Mouse (Mus musculus): Measurements from ENCODE around the gene Gm28230.

The Gm28230 gene

DNA sequence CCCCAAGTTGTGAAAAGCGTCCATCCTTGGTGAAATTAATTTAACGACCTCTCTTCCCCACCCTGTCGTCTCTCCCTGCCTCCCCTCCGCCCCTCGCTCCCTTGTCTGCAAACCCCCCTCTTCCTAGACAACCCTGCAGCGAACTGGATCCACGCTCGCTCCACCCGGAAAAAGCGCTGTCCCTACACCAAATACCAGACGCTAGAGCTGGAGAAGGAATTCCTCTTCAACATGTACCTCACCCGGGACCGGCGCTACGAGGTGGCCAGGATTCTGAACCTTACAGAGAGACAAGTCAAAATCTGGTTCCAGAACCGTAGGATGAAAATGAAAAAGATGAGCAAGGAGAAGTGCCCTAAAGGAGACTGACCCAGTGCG, 27.5 kb upstream of the Gm28230 start:
- CTCF ChIA-PET, result no interaction called here
- POLR2A ChIA-PET, result no interaction called here

DNA sequence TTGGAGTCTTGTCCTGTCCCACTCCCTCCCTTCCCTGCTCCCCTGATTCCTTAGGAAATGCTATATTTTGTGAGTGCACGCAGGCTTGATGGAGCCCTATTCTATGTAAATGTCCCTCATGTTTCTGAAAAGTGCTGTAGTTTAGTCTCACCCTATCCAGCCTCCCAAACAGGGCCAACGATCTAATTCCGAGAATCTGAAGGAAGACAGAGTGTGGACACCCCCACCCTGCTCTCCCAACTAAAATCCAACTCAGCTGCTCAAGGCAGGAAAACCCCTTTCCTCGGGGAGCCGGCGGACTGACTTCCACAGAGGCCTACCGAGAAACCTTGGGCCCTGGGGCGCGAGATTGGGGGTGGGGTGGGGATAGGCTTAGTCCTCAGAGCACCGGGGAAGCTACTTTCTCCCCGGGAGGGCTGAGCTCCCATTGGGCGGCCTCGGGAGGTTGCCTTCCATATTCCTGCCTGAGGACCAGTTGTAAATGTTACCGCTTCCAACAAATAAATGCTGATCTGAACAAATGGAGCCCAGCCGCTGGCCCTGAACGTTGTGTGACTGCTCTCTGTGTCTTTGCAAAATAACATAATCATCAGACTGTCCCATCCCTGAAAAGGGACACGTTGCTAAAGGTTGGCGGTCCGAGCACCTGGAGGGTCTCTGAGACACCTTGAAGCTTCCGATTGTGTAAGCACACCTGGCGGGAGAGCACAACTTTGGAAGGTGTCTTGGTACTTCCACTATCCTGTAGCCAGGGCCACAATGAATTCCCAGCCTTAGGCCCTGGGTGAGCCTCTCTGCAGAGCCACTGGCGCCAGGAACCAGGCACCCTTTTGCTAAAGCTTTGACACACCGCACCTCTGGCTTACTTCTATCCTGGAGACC, 26.6 kb upstream of the Gm28230 start:
- ChIA-PET CTCF (interaction anchor here in 3 of 4 experiments (0.5 to 1.6 kb wide), 5 partner anchors 9 to 616 kb away, joined by 3 to 6 read pairs (median 6); partner anchors contain the start of gene Hoxd10 (in 1 of the 3)), POLR2A (interaction anchor here in 1 of 4 experiments (1.0 to 1.5 kb wide), 3 partner anchors 10 to 18 kb away, joined by 4 to 7 read pairs (median 5); no protein-coding TSS in a partner anchor)

GRCm38 (mm10) chr2:74700546-74701112, 25.9 kb upstream of the Gm28230 start:
- POLR2A ChIA-PET, result interaction anchor here in 1 of 4 experiments (0.9 to 1.5 kb wide), 4 partner anchors 9 to 19 kb away, joined by 3 to 7 read pairs (median 4); partner anchors contain the start of gene Hoxd10
- CTCF ChIA-PET, result interaction anchor here in 3 of 4 experiments (0.5 to 2.0 kb wide), 8 partner anchors 9 to 889 kb away, joined by 3 to 8 read pairs (median 4); partner anchors contain the start of genes Hoxd10 (in 1 of the 3), Hoxd3 (in 1 of the 3) and Hoxd4 (in 1 of the 3)

DNA sequence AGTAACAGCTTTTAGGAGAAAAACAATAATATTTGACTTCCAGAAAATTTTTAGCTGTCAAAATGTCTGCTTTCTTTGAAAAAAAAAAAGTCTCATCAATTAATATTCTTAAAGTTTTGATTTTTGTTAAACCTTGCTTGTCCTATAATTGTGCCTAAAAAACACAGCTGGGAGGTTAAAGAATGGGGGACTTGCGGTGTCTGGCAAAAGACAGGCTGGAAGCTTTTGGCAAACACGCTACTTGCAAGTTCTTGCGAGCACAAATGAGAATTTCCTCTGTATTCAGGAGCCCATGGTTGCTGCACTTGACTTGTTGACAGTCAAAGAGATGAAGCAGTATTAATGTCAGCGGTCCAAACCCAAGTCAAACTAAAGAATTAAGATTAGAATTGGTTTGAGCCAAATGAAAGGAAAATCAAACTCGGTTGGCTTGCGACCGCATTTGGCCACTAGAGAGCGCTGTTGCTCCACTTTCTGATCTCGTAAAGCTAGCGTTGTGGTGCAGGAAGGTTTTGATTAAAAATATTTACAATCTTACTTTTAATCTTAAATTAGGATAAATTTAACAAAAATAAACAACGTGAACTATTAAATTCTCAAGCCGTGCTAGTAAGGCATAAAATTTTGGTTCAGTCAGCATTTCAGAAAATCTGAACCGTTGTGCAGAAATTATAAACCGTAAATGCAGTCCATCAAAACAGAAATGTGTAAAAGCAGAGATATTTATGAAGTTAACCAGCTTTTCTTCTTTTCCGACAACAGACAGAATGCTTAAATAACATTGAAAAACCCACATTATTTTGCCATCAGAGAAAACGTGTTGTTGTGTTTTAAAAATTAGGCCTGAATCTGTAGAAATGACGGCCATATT, 24.3 kb upstream of the Gm28230 start:
- POLR2A ChIA-PET, result interaction anchor here (0.5 to 1.3 kb wide), 6 partner anchors 11 to 628 kb away, joined by 3 to 4 read pairs (median 3); no protein-coding TSS in a partner anchor

GRCm38 (mm10) chr2:74702820-74703219, 23.7 kb upstream of the Gm28230 start:
- POLR2A ChIA-PET, result interaction anchor here in 2 of 4 experiments (1.2 to 1.3 kb wide), 3 partner anchors 12 to 180 kb away, joined by 3 to 4 read pairs (median 3); no protein-coding TSS in a partner anchor
- CTCF ChIA-PET, result interaction anchor here (0.5 to 2.0 kb wide), 25 partner anchors 7 to 900 kb away, joined by 3 to 21 read pairs (median 3); partner anchors contain the start of genes Hoxd10 (in 1 of the 4), Hoxd3 (in 1 of the 4) and Hoxd4 (in 1 of the 4)

More for the DNA sequence above, 24.3 kb upstream of the Gm28230 start:
- CTCF ChIA-PET, result interaction anchor here (0.5 to 2.0 kb wide), 27 partner anchors 9 to 901 kb away, joined by 3 to 21 read pairs (median 3); partner anchors contain the start of genes Hoxd10 (in 1 of the 4), Hoxd3 (in 1 of the 4) and Hoxd4 (in 1 of the 4)

DNA sequence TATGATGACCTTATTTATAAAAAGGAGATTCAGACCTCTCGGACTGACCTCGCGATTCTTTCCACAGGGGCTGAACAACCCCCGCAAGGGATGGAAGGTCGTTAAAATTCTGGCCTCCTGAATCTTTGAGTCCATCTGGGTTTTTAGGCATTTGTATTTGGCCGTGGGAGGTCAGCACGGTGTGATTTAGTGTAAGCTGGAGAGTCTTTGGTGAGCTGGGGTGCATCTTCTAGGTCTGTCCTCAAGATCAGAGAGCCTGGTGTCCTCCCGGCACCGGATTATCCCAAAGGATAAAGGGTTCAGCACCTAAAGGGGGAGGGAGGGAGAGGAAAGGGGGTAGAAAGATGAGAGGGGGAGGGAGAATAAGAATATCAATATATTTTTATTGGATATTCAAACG, 23.2 kb upstream of the Gm28230 start:
- ChIA-PET POLR2A (no interaction called here), CTCF (interaction anchor here in 2 of 4 experiments (0.5 to 1.4 kb wide), 5 partner anchors 8 to 800 kb away, joined by 4 to 8 read pairs (median 7); no protein-coding TSS in a partner anchor)

DNA sequence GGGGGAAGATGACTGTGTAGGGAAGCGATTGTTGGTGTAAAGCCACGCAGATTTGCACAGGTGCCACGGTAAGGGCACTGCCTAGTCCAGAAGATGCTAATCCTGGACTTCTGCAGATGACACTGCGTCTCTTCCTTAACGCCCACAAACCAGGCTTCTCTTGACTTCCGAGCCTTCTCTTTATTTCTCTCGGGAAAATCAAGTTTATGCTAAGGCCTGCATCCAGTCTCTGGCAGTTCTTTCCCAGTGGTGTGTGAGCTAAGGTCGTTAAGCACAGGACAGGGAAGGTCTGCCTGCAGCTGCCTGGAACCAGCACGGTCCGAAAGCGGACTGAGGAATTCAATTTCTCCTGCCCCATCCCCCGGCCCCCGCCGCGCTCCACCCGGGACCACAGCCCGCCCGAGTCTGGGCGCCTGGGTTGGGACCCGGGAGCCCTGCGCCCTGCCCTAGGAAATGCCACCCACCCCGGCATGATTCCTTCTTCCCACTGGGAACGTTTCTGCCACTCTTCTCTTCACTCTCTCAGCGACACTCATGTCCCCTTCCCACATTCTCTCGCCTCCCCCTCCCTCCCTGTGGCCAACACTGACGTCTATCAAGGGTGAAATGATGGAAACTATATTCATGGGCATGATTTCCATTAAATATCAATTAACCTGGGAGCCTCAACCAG, 22.7 kb upstream of the Gm28230 start:
- POLR2A ChIA-PET, result interaction anchor here in 1 of 4 experiments (0.6 to 0.7 kb wide), 2 partner anchors 15 to 227 kb away, joined by 3 to 4 read pairs; no protein-coding TSS in a partner anchor
- CTCF ChIA-PET, result interaction anchor here in 3 of 4 experiments (0.5 to 1.2 kb wide), 6 partner anchors 8 to 1303 kb away, joined by 3 to 8 read pairs (median 5); no protein-coding TSS in a partner anchor

GRCm38 (mm10) chr2:74704393-74704998, 22.0 kb upstream of the Gm28230 start, which contains the start of gene Hoxd8:
Gene Hoxd8 (plus strand): TSS chr2:74704615.
- ChIA-PET CTCF (interaction anchor here in 3 of 4 experiments (0.5 to 1.2 kb wide), 4 partner anchors 446 to 1302 kb away, joined by 3 to 8 read pairs (median 5); no protein-coding TSS in a partner anchor), POLR2A (interaction anchor here in 1 of 4 experiments (0.6 to 0.7 kb wide), 2 partner anchors 14 to 226 kb away, joined by 3 to 4 read pairs; no protein-coding TSS in a partner anchor)

DNA sequence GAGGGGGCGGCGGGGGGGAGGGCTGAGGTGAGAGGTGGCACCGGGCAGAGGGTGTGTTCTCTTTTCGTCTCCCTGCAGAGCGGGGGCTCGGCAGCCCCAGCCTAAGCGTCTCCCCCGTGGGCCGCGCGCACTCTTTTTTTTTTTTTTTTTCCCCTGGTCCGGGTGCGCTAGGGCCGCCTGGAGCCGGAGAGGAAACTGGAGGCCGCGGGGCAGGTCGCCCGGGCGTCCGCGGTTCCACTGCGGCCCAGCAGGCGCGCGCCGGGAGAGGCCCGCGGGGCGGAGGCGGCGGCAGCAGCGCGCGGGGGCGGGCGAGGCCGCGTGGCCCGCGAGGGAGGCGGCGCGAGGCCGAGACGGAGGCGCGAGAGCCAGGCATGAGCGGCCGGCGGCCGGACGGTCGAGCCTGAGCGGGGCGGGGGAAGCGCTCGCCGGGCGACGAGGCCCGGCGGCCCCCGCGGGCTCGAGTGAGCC, 21.5 kb upstream of the Gm28230 start:
- CTCF ChIA-PET, result interaction anchor here in 2 of 4 experiments (0.6 to 1.5 kb wide), 3 partner anchors 23 to 446 kb away, joined by 3 to 5 read pairs (median 4); no protein-coding TSS in a partner anchor
- POLR2A ChIA-PET, result interaction anchor here in 1 of 4 experiments (0.8 to 1.5 kb wide), 2 partner anchors 15 to 24 kb away, joined by 3 to 5 read pairs; no protein-coding TSS in a partner anchor

DNA sequence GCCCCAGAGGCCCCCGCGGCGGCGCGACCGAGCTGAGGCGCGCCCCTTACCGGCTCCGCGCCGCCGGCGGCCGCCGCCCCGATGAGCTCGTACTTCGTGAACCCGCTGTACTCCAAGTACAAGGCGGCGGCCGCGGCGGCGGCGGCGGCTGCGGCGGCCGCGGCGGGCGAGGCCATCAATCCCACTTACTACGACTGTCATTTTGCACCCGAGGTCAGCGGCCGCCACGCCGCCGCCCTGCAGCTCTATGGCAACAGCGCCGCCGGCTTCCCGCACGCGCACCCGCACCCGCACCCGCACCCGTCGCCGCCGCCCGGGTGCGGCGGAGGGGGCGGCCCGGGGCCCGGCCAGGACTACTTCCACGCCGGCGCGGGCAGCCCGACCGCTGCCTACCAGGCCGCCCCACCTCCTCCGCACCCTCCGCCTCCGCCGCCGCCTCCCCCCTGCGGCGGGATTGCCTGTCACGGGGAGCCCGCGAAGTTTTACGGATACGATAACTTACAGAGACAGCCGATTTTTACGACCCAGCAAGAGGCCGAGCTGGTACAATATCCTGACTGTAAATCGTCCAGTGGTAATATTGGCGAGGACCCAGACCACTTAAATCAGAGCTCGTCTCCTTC, 20.9 kb upstream of the Gm28230 start:
- ChIA-PET CTCF (interaction anchor here in 2 of 4 experiments (0.6 to 1.5 kb wide), 5 partner anchors 14 to 445 kb away, joined by 3 to 6 read pairs (median 4); no protein-coding TSS in a partner anchor), POLR2A (interaction anchor here in 3 of 4 experiments (0.5 to 1.9 kb wide), 11 partner anchors 8 to 437 kb away, joined by 3 to 9 read pairs (median 4); partner anchors contain the start of gene Hoxd9 (in 1 of the 3))

GRCm38 (mm10) chr2:74706393-74706960, 20.1 kb upstream of the Gm28230 start:
- ChIA-PET POLR2A (interaction anchor here in 3 of 4 experiments (0.6 to 1.9 kb wide), 13 partner anchors 9 to 1094 kb away, joined by 3 to 8 read pairs (median 4); partner anchors contain the start of gene Hoxd9 (in 1 of the 3)), CTCF (interaction anchor here (0.5 to 1.5 kb wide), 11 partner anchors 15 to 1281 kb away, joined by 3 to 19 read pairs (median 5); no protein-coding TSS in a partner anchor)

DNA sequence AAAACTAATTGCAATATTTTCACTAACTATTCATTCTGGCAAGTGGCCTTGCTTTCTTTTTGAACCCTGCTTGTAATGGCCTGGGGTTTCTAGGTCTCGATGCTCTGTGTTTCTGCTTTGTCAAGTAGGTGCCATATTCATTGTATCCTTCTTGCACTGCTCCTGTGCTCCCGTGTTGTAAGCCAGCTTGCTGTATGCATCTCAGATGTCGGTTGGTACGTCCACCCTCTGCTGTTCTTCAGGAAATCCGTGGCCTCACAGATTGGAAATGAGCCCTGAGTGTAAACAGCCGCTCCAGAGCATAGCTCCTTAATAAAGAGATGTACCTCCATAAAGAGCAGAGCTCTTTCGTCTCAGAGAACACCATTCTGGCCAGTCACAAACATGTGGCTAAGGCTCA, 18.9 kb upstream of the Gm28230 start:
- ChIA-PET CTCF (interaction anchor here in 1 of 4 experiments (0.6 kb wide), 1 partner anchor 46 kb away, joined by 8 read pairs; no protein-coding TSS in a partner anchor), POLR2A (no interaction called here)

GRCm38 (mm10) chr2:74708676-74709075, 17.9 kb upstream of the Gm28230 start:
- ChIA-PET POLR2A (no interaction called here), CTCF (no interaction called here)

DNA sequence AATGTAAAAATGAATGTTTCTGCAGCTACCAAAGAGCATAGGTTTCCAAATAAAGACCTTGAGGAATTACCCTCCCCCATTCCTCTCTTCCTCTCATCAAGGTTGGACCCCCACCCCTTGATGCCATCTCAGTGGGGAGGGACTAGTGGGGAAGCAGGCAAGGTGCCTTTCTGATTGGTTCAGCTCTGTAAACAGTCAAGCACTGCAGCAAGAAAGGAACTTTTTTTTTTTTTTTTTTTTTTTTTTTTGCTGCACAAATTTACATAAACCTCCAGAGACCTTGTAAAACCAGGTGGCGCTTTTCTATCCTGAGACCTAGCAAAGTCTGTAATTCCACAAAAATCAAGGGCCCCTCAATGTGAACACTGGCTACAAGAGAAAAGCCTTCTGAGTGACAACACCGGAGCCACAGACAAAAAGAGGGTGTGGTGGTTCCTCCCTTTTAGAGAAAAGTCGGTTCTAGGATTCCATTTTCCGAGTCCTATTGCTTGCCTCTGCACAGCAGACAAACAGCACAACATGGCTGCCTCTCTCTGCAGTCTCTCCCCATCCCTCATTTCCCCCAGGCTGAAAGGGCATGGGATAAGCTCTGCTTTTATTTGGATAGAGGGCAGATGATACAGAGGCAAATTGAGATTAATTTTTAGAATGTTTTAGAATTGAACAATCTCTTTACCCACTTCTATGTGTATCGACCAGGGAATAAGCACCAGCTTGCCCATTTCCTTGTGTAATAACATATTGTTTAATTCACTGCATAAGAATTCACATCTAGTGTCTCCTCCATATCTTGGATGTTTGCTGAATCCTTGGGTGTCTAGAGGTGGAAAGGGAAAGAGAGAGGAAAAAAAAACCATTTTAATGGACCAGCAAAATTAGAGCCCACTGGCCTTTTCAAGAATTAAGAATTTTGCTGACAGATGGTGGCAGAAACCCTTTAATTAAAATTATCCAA, 16.8 kb upstream of the Gm28230 start:
- CTCF ChIA-PET, result interaction anchor here in 1 of 4 experiments (0.6 kb wide), 1 partner anchor 66 kb away, joined by 5 read pairs; no protein-coding TSS in a partner anchor
- POLR2A ChIA-PET, result interaction anchor here in 3 of 4 experiments (0.6 to 0.7 kb wide), 6 partner anchors 8 to 1050 kb away, joined by 3 to 10 read pairs (median 4); no protein-coding TSS in a partner anchor
